Mouse (Mus musculus) spleen, adult 2 months (tissue): ENCODE data around the gene Cc2d2a. TPM values are rescaled to one million over a fixed set of nuclear protein-coding genes. Genes with fewer than 3 reads are reported as not detected.

Experiments used
- DNase-seq, 2 experiments: peaks; one replicate each; pipeline versions ENCODE4 v3.0.0 to v3.0.0-alpha.2; 2012 to 2021; ENCODE audit warnings: low spot score in 2 of 2, low read depth in 1 of 2
- H3K27ac ChIP-seq: fragments of 200-500 bp; 2 replicates; pipeline ENCODE4 v1.5.1; 2012; ENCODE audit warnings: low read length, inconsistent platforms; ENCODE audit not compliant: insufficient read depth
- H3K27me3 ChIP-seq: fragments of 200-500 bp; 2 replicates; pipeline ENCODE4 v1.6.1; 2012; ENCODE audit warnings: mild to moderate bottlenecking, moderate library complexity, low read length, inconsistent platforms; ENCODE audit not compliant: control insufficient read depth, insufficient read depth
- H3K36me3 ChIP-seq: fragments of 200-500 bp; 2 replicates; pipeline ENCODE4 v1.6.1; 2012; ENCODE audit warnings: mild to moderate bottlenecking, low read length, inconsistent platforms; ENCODE audit not compliant: control insufficient read depth, insufficient read depth
- H3K4me1 ChIP-seq: fragments of 200-500 bp; 2 replicates; pipeline ENCODE4 v1.6.1; 2011; ENCODE audit warnings: inconsistent platforms; ENCODE audit not compliant: control insufficient read depth, insufficient read depth, insufficient read length
- H3K4me3 ChIP-seq: fragments of 200-500 bp; 2 replicates; pipeline ENCODE4 v1.5.1; 2011; ENCODE audit warnings: mild to moderate bottlenecking, inconsistent platforms; ENCODE audit not compliant: insufficient read depth, insufficient read length; ENCODE audit errors: extremely low read depth
- CTCF ChIP-seq: fragments of 200-500 bp; IDR thresholded peaks from 2 replicates; pipeline ENCODE4 v1.5.1; 2011; ENCODE audit warnings: mild to moderate bottlenecking, inconsistent platforms; ENCODE audit not compliant: insufficient read depth, insufficient read length, insufficient replicate concordance; ENCODE audit errors: extremely low read depth
- POLR2A ChIP-seq: fragments of 200-500 bp; IDR thresholded peaks from 2 replicates; pipeline ENCODE4 v1.6.1; 2011; ENCODE audit warnings: low read depth, low read length, inconsistent platforms
- WGBS: fragments of 180-500 bp; shearing (Covaris S2); methylation state at CpG from one replicate; pipeline ENCODE4 v1.1.7; 2018; 5-methylcytosine and 5-hydroxymethylcytosine counted together
- polyA plus RNA-seq: library from polyadenylated mRNA; depleted of rRNA; stranded (reverse); fragments of >200 nt; gene quantifications from 2 replicates; pipeline ENCODE4 v1.2.3, GENCODE M21; 2012

Cc2d2a gene
- polyA plus RNA-seq, 1 experiment = 0.58 TPM

DNA sequence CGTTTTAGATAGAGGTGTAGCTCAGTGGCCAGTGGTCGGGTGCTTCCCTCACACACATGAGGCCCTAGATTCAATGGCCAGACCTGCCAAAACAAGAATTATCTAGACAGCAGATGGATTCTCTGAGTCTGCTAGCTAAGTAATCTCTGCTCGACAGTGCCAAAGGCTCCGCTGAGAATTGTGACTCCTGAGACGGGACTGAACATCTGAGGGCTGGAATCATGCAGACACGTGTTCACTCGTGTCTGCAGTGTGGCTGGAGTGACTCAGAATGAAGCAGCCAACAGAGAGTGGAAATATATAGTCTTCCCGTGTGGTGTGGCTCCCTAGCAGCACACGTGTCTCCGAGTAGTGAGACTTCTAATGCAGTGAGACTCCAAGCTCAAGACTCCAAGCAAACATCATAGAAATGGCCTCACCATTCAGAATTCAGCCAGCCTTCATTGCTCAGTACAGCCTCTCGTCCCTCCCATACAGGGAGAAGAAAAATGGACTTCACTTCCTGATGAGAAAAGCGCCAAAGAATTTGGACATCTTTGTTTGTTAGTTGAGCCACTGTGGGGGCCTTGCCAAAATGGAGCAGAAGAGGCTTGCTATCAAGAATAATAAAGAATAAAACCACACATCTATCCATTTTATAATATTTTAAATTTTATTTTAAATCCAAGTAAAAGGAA lies 14.9 kb upstream of the Cc2d2a start:
- 88% methylated on average over 12 of the region's 12 CpGs for WGBS
- no peak for DNase-seq
- Histone ChIP-seq H3K4me3 (no peak overlapping the region), H3K36me3 (no peaks in the 10 kb centered on the region), H3K27ac (no peak overlapping the region), H3K27me3 (no peaks in the 10 kb centered on the region), H3K4me1 (no peaks in the 10 kb centered on the region)
- TF ChIP-seq CTCF (no peak), POLR2A (no peak)

DNA sequence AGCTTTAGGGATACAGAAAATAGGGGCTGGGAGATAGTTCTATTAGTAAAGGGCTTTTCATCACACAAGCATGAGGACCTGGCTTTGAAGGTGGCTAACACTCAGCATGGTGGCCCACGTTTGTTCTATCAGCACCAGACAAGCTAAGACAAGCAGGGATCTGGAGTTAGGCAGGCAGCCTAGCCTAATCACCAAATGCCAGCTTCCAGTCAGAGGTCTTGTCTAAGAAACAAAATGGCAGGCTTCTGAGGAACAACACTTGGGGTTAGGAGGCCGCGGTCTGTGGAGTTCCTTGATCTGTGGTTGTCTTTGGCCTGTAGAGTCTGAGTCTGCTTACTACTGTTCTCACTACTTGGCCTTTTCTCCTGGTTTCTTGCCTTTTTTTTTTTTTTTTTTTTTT lies 648 bp upstream of the Cc2d2a start:
- no peak for DNase-seq
- 87% methylated on average over 3 of the region's 3 CpGs for WGBS
- no peak overlapping the region for H3K27ac ChIP-seq
- no peaks in the 10 kb centered on the region for H3K4me1 ChIP-seq
- no peaks in the 10 kb centered on the region for H3K36me3 ChIP-seq
- H3K27me3 ChIP-seq = no peaks in the 10 kb centered on the region
- no peak overlapping the region for H3K4me3 ChIP-seq
- TF ChIP-seq POLR2A (no peak), CTCF (no peak)

DNA sequence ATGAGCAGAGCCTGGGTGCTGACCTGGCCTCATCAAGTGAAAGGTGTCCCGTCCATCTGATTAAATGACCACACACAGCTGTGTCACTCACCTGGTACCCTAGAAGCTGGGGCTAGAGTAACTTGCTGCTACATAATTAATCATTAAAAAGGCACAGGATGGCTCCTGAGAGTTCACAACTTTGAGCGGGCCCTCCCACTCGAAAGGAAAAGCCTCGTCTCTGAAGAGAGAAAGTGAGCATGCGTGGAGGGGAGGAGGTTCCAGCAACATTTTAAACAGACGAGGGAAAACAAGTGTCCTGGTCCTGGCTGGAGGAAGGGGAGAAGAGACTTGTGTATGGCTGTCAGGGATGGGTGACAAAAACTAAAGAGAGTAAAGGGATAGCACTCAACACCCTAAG lies 1.4 kb downstream of the Cc2d2a start:
- DNase-seq = no peak

DNA sequence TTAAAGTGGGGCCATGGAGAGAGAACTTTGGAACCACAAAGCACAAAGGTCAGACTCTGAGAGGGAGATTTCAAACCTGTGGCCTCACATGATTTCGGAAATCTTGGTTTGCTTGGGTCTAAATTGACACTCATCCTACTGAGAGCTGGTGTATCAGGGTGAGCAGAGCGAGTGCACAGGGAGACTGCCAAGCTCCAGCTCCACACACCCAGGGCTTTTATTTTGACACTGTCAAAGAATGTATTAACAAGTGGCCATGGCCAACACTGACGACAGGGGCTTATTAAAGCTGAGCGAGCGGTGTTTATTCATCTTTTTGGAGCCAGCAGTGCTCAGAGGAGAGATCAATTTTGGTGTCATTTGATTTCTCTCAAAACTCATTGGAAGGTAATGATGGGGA lies 3.0 kb downstream of the Cc2d2a start:
- no peaks in the 10 kb centered on the region for H3K27me3 ChIP-seq
- no peak for DNase-seq
- WGBS = 82% methylated on average over 5 of the region's 5 CpGs
- no peaks in the 10 kb centered on the region for H3K4me1 ChIP-seq
- H3K36me3 ChIP-seq = no peaks in the 10 kb centered on the region
- TF ChIP-seq CTCF = no peak
- TF ChIP-seq POLR2A = no peak
- H3K27ac ChIP-seq = no peak overlapping the region
- H3K4me3 ChIP-seq = no peak overlapping the region

More for the DNA sequence above, 1.4 kb downstream of the Cc2d2a start:
- 81% methylated on average over 6 of the region's 6 CpGs for WGBS
- Histone ChIP-seq H3K27me3 (no peaks in the 10 kb centered on the region), H3K4me3 (no peak overlapping the region), H3K27ac (no peak overlapping the region), H3K4me1 (no peaks in the 10 kb centered on the region), H3K36me3 (no peaks in the 10 kb centered on the region)
- TF ChIP-seq CTCF (no peak), POLR2A (no peak)

DNA sequence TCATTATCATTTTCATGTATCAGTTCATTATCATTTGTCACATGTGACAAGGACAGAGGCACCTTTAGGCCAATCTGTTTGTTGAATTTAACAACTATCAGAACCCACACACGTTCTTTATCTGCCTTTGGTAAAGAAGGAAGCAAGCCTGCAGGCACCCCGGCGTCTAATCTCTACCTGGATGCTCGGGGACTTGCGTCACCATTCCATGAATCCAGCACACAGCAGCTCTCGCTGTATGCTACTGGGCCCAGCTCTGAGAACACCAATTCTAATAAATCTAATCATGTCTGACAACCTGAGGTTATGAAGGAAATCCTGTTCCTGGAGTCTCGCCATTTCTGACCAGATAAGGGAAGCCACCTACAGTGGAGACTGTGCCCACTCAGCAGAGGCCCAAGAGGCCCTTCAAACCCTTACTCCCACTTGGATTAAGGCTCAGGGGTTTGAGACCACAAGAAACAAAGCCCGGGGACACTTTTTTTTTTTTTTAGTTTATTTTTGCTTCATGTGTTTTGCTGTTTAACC lies 7.0 kb downstream of the Cc2d2a start:
- 46% methylated on average over 8 of the region's 8 CpGs for WGBS
- Histone ChIP-seq H3K36me3 (no peaks in the 10 kb centered on the region), H3K4me1 (no peaks in the 10 kb centered on the region), H3K27ac (no peak overlapping the region), H3K27me3 (no peaks in the 10 kb centered on the region), H3K4me3 (no peak overlapping the region)
- TF ChIP-seq CTCF (no peak), POLR2A (no peak)
- DNase-seq = no peak

DNA sequence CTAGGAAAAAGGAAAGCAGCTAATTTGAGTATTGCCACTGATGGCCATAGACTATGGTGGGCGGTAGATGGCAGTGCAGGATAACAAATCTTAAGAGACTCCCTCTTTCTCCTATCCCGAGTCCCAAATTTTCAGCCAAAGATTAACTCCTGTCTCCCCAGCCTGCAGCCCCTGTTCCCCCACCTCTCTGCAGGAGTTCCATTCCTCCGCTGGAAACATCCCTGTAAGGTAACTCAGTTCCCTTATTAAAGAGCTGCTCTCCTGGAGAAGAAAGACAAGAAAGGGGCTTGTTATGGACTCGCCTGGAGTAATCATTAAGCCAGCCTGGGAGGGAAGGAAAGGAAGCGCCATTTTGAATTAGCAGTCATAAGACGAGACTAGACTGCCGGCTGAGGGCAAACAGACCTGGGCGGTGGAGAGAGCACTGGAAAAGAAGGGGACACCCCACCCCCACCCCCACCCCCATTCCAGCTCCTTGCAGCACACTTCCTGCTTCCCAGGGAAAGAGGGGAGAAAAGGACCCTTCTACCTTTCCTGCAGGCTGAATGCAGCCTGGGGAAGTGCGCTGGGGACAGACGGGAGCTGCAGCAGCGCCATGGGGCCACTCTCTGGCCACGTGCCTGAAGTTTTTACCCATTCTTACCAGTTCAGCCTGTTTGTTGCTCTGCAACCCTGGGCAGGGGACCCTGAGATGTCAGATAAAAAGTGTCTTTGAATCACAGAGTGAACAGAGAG lies 10.2 kb downstream of the Cc2d2a start:
- no peak overlapping the region for H3K27ac ChIP-seq
- no peaks in the 10 kb centered on the region for H3K4me1 ChIP-seq
- H3K27me3 ChIP-seq = no peaks in the 10 kb centered on the region
- no peak for TF ChIP-seq POLR2A
- peak; percentile 15; the same call in 1 of the 2 replicates for TF ChIP-seq CTCF
- no peaks in the 10 kb centered on the region for H3K36me3 ChIP-seq
- 22% methylated on average over 12 of the region's 12 CpGs for WGBS
- peak in 1 of 2 experiments; percentile 11 for DNase-seq
- H3K4me3 ChIP-seq = no peak overlapping the region; the same call in 1 of the 2 replicates

DNA sequence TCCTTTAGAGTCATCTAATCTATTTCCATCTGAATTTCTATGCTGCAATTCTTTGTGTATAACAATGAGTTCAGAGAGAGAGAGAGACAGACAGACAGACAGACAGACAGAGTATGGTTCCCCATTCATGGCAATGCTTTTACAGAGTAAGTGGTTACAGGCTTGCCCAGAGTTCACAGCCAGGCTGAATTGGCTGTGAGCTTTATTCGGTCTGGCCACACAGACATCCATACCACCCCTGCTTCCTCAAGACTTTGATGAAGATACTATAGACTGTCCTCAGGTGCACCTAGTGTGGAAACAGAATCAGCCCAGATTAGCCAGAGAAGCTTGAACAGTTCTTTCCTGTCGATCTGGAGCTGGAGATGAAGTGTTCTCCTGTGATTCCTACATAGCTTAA lies 10.9 kb downstream of the Cc2d2a start:
- Histone ChIP-seq H3K4me1 (no peaks in the 10 kb centered on the region), H3K27me3 (no peaks in the 10 kb centered on the region), H3K4me3 (no peak overlapping the region), H3K36me3 (no peaks in the 10 kb centered on the region), H3K27ac (no peak overlapping the region)
- no peak for DNase-seq
- 76% methylated on average over 2 of the region's 2 CpGs for WGBS
- TF ChIP-seq POLR2A (no peak), CTCF (no peak)
